ENCODE assay signal across 8 mouse cellular contexts in the genomic region with DNA sequence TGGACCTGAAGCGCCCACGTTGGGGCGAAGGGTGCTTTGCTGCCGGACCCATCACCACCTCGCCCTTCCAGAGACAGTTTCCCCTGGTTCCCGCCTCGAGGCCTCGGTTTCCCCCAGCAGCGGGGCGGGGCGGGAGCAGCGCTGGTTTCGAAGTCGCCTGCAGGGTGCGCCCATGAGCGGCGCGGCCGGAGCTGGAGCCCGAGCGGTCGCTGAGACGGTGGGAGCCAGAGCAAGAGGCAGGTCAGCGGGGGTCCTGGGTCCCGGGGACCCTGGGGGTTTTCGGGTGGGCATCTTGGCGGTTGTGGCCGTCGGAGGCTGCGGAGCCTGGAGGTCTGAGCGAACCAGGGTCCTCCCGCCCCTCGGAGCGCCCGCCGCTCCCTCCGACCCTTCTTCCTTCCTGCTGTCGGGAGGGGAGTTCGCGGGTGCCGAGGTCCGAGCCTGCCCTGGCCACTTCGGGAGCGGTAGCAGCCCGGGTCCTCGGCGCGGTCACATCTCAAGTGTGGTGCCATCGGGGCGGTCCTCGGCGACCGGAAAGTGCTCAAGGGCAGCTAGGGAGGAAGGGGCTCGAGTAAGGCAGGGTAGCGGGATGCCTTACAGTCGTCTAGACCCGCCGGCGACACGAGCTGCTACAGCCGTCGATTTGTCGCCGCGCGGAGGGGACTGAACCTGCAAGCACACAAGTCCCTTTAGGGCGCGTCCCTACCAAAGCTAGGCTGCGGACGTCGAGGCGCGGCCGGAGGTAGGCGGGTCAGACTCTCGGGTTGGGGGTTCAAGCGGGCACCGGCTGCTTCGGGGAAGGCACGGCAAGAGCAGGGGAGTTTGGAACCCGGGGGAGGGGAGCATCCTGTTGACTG. TPM values are rescaled to one million over a fixed set of nuclear protein-coding genes. Genes with fewer than 3 reads are reported as not detected.
DNase-seq lines count a peak whose midpoint lies in the region; ATAC-seq and TF ChIP-seq lines count a peak whose summit lies in the region.

No protein-coding gene starts in this region.

- peak; percentile 100 for TF ChIP-seq CTCF in heart, adult 2 months (IDR thresholded peaks at IDR 0.05)
- TF ChIP-seq CTCF in intestine, postnatal 0 days (IDR thresholded peaks at IDR 0.05; ENCODE audit: low read depth): peak; percentile 90
- peak; percentile 36; the same call in 1 of the 2 replicates for TF ChIP-seq CTCF in lung, adult 2 months (IDR thresholded peaks at IDR 0.05; ENCODE audit: insufficient read depth, low read length)

- WGBS in heart, adult 2 months: under 1% methylated on average over 81 of the region's 81 CpGs
- 1% methylated on average over 81 of the region's 81 CpGs for WGBS in intestine, postnatal 0 days
- under 1% methylated on average over 81 of the region's 81 CpGs for WGBS in lung, adult 2 months
- 1% methylated on average over 81 of the region's 81 CpGs for WGBS in neural tube, embryonic 13.5 days

- no peaks in the 10 kb centered on the region for H3K36me3 ChIP-seq in heart, adult 2 months (ENCODE audit: control insufficient read depth, insufficient read depth, low read length)
- peaks cover 3% of the 10 kb centered on the region; the same call in 1 of the 2 replicates for H3K36me3 ChIP-seq in intestine, postnatal 0 days (ENCODE audit: control insufficient read depth, insufficient read depth)
- peaks cover 20% of the 10 kb centered on the region for H3K36me3 ChIP-seq in neural tube, embryonic 13.5 days

- DNase-seq in right cerebral cortex, adult 18-20 months: peak; percentile 23
- no peak for DNase-seq in right cerebral cortex, postnatal 36 days (ENCODE audit: low spot score in 2 of 2)
- DNase-seq in embryo, embryonic 10 days (ENCODE audit: low spot score): peak; percentile 72
- peak; percentile 85 to 91 for DNase-seq in heart, adult 2 months
- peak; percentile 70 for DNase-seq in lung, adult 2 months
- DNase-seq in thymus, adult 18-20 months: peak; percentile 64 to 68

- H3K4me2 ChIP-seq in intestine, postnatal 0 days (replicated peaks; ENCODE audit: low read depth): peak overlapping the region; percentile 92
- peak overlapping the region; percentile 49 for H3K4me2 ChIP-seq in neural tube, embryonic 13.5 days

- H3K9ac ChIP-seq in heart, adult 2 months (ENCODE audit: low read depth, low read length): peak overlapping the region; percentile 85
- H3K9ac ChIP-seq in intestine, postnatal 0 days (ENCODE audit: low read depth, low read length): peak overlapping the region; percentile 60
- H3K9ac ChIP-seq in neural tube, embryonic 13.5 days: peak overlapping the region; percentile 60

- no peak; the same call in 1 of the 2 replicates for TF ChIP-seq POLR2A in heart, adult 2 months (IDR thresholded peaks at IDR 0.05; ENCODE audit: insufficient read depth, low read depth, low read length)
- no peak for TF ChIP-seq POLR2A in lung, adult 2 months (IDR thresholded peaks at IDR 0.05; ENCODE audit: borderline replicate concordance, extremely low read depth, low read depth, low read length)

- H3K9me3 ChIP-seq in intestine, postnatal 0 days (ENCODE audit: control insufficient read depth): no peaks in the 10 kb centered on the region
- H3K9me3 ChIP-seq in neural tube, embryonic 13.5 days: no peaks in the 10 kb centered on the region

- intact Hi-C loops in heart, adult 2 months (cut with DNase I): loop anchor here (1.0 to 5.0 kb wide), 5 partner anchors 40 to 170 kb away; no protein-coding TSS in a partner anchor

- peaks cover 18% of the 10 kb centered on the region for H3K4me1 ChIP-seq in heart, adult 2 months (ENCODE audit: control insufficient read depth, insufficient read depth, low read length)
- H3K4me1 ChIP-seq in intestine, postnatal 0 days (replicated peaks; ENCODE audit: control insufficient read depth, insufficient read depth, low read length): 0 out of 2 replicates have a peak, but pooled peaks cover 2% of the 10 kb centered on the region
- H3K4me1 ChIP-seq in lung, adult 2 months (ENCODE audit: control insufficient read depth, insufficient read depth, low read length): peaks cover 8% of the 10 kb centered on the region
- peaks cover 20% of the 10 kb centered on the region for H3K4me1 ChIP-seq in neural tube, embryonic 13.5 days (replicated peaks)

- no peaks in the 10 kb centered on the region for H3K79me2 ChIP-seq in heart, adult 2 months (replicated peaks; ENCODE audit: control insufficient read depth, insufficient read depth, low read length)

- H3K4me3 ChIP-seq in heart, adult 2 months: peak overlapping the region; percentile 91
- peak overlapping the region; percentile 52 for H3K4me3 ChIP-seq in intestine, postnatal 0 days (ENCODE audit: low read depth, low read length)
- H3K4me3 ChIP-seq in lung, adult 2 months (replicated peaks; ENCODE audit: extremely low read depth, low read depth, low read length): peak overlapping the region; percentile 71
- peak overlapping the region; percentile 42 for H3K4me3 ChIP-seq in neural tube, embryonic 13.5 days

- ATAC-seq in intestine, postnatal 0 days: peak; percentile 63; the same call in 1 of the 2 replicates
- peak; percentile 72 for ATAC-seq in neural tube, embryonic 13.5 days (ENCODE audit: low read depth)

- no peaks in the 10 kb centered on the region for H3K27me3 ChIP-seq in heart, adult 2 months (ENCODE audit: control insufficient read depth, insufficient read depth, low read length)
- peaks cover 17% of the 10 kb centered on the region for H3K27me3 ChIP-seq in intestine, postnatal 0 days (replicated peaks; ENCODE audit: control insufficient read depth, insufficient read depth, low read length)
- peaks cover 50% of the 10 kb centered on the region for H3K27me3 ChIP-seq in neural tube, embryonic 13.5 days

- peak overlapping the region; percentile 96 for H3K27ac ChIP-seq in heart, adult 2 months
- H3K27ac ChIP-seq in intestine, postnatal 0 days (ENCODE audit: low read depth, low read length): no peak overlapping the region
- H3K27ac ChIP-seq in neural tube, embryonic 13.5 days (replicated peaks): peak overlapping the region; percentile 52; the same call in 1 of the 2 replicates

- no peak for TF ChIP-seq EP300 in heart, adult 2 months (IDR thresholded peaks at IDR 0.05; ENCODE audit: insufficient read depth, low read depth, low read length)

RNA-seq across cellular contexts. Expression of gene Adora2a, which starts 0.5 kb away (rescaled TPM):
- 1 to 10 TPM; 7.1 to 7.2 TPM for total RNA-seq in heart, adult 2 months (2021)
- polyA plus RNA-seq in heart, adult 2 months (2012; rRNA removed): 14.3 and 18.1 TPM in 2 replicates
- 1.2 and 1.4 TPM in 2 replicates for polyA plus RNA-seq in intestine, postnatal 0 days (2015; fragmentation: Nextera tagmentation; extraction: Ambion mirVana)
- polyA plus RNA-seq in lung, adult 2 months (2012; rRNA removed): 12.3 and 13.3 TPM in 2 replicates
- 4.4 and 4.9 TPM in 2 replicates for polyA plus RNA-seq in neural tube, embryonic 13.5 days (2015; fragmentation: Nextera tagmentation; extraction: Ambion mirVana)

Comparison
In these comparisons a context has a peak if more than half of its experiments do, and no peak if none do; other contexts are left out.
1. DNase-seq: peak in right cerebral cortex, adult 18-20 months (single experiment), embryo, embryonic 10 days (single experiment), heart, adult 2 months (2 of 2), lung, adult 2 months (single experiment) and thymus, adult 18-20 months (2 of 2); none in right cerebral cortex, postnatal 36 days (0 of 2).
2. CTCF ChIP-seq: peak in every context shown above with its lines; median percentile 100 in heart, adult 2 months; 90 in intestine, postnatal 0 days; 36 in lung, adult 2 months.
3. Peak in every context shown above with its lines, with median percentiles within 50 percentile points of each other: H3K4me3 ChIP-seq and H3K9ac ChIP-seq.